Mouse (Mus musculus) cortical plate, adult 2 months (tissue): ENCODE results near the gene Csf1.

Experiments
- CTCF ChIP-seq: fragments of 200-500 bp; IDR thresholded peaks from 2 replicates; pipeline ENCODE4 v1.5.1; 2011; ENCODE audit warnings: mild to moderate bottlenecking, control low read depth, low read length; ENCODE audit not compliant: insufficient read depth; ENCODE audit errors: extremely low read depth
- POLR2A ChIP-seq: fragments of 200-500 bp; IDR thresholded peaks from 2 replicates; pipeline ENCODE4 v1.6.1; 2011; ENCODE audit warnings: mild to moderate bottlenecking, low read length, control low read depth; ENCODE audit not compliant: insufficient read depth; ENCODE audit errors: extremely low read depth

DNA sequence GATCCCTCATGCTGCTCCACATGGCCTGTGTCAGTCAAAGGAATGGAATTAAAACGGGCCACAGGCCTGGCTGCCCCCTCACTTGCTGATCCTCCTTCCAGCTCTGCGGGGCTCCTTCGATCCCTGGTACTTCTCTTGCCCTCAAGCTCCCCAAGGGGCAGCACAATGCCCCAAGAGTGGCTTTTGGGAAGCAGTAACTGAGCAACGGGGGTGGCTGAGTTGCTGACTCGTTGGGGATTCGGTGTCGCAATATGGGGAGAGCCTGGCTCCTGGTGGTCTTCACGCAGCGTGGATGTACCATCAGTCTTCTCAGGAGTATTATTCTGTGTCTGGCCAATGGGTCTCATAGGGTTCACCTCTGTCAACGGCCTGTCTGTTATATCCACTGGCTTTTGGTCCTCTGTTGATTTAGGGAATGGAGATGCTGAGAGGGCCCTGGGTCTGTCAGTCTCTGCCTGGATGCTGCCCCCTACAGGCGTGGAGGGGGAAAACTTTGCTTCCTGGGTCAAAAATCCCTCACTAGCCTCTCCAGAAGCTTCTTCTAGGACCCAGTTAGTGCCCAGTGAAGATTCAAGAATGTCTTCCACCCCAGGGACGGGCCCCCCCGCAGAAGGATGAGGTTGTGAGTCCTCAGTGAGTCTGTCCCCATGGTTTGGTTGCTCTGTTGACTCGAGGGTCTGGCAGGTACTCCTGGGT lies 11.9 kb downstream of the Csf1 start:
- TF ChIP-seq POLR2A (no peak), CTCF (peak; percentile 27; the same call in 1 of the 2 replicates)
